Mouse (Mus musculus) embryo, embryonic 10.5 days (tissue): ENCODE data around the gene Sbno2.

ENCODE experiments used
- DNase-seq: peaks from one replicate; pipeline ENCODE4 v3.0.0-alpha.2; 2015; ENCODE audit warnings: low spot score

Gene Sbno2

GRCm38 (mm10) chr10:80036832-80037231, 68.5 kb downstream of the Sbno2 start:
- DNase-seq = no peak

- no peak for DNase-seq
Observed at GRCm38 (mm10) chr10:80035686-80036085, 69.7 kb downstream of the Sbno2 start.

DNA sequence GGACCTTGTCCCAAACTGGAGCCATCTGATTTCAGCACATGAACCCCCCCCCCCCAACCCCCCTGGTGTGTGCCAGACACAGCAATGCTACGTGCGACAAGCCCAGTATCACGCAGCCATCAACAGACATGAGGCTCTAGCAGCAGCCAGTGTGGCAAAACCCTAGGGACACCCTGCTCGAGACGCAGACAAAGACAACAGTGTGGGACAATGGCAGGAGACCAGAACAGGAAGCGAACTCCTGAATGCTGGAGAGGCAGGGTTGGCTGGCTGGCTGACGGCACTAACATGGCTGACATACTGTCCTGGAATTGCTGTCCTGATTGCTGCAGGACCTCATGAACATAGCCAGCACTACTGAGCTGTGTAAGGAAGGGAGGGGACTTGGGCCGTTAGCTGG, 70.2 kb downstream of the Sbno2 start:
- no peak for DNase-seq

- peak; percentile 61 for DNase-seq
Observed at GRCm38 (mm10) chr10:80033511-80034391, 71.6 kb downstream of the Sbno2 start.

DNA sequence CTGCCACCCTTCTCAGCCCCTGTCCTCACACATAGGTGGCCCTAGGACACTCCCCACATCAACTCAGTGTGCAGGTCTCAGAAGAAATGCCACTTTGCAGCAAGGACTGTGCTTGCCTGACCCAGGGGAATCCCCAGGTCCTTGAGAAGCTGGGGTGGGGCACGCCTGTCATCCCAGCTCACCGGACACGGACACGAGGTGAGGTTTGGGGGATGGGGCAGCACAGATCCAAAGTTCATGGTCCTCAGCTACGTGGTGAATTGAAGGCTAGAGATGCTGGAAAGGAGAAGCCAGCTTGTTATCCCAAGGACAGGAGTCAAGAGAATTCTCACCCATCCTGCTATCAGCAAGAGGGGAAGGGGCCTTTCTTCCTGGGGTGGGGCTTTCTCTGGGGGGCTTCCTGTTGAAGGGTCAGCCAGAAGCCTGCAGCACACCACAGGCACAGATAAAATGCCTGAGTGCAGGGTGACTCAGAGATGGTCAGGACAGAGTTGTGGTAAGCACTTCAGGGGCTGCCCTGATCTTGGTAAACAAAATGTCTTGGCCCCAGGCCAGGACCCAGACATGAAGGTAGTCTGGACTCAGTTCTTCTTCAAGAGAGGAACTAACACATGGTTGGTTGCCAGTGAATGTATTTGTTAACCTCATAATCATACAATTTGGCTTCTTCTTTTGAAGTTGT, 72.4 kb downstream of the Sbno2 start:
- DNase-seq = no peak

- DNase-seq = no peak
Observed at GRCm38 (mm10) chr10:80030736-80031135, 74.6 kb downstream of the Sbno2 start.

- no peak for DNase-seq
Observed at GRCm38 (mm10) chr10:80030191-80030590, 75.2 kb downstream of the Sbno2 start.

DNA sequence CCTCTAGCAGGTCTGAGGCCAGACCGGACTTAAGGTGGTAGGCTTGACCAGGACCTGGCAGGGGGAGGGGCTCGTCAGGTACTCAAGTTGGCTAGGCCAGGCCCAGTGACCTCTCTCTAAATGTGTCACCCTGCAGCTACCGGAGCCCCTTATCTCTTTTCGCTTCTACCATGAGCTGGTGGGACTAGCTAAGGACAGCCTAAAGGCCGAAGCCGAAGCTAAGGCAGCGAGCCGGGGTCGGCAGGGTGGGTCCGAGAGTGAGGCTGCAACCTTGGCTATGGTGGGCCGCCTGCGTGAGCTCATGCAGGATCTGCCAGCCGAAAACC, 76.9 kb downstream of the Sbno2 start:
- DNase-seq = no peak

- no peak for DNase-seq
Observed at GRCm38 (mm10) chr10:80027681-80028520, 77.5 kb downstream of the Sbno2 start.

GRCm38 (mm10) chr10:80025889-80026288, 79.5 kb downstream of the Sbno2 start:
- DNase-seq = peak; percentile 42

DNA sequence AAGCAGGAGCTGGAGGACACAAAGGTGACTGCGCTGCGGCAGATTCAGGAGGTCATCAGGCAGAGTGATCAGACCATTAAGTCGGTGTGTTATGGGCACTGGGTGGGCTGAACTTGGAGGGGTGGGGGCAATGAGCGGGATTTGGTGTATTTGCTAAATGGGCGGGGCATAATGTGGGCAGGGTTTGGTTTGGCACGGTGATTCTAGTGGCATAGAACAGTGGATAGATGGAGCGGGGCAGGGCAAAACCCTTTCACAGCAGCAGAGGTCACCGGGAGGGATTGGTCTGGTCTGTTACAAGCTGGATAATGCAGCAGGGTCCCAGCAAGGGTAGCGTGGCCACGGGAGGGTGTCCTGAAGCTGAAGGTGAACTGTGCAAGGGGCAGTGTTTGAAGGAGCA, 79.9 kb downstream of the Sbno2 start:
- DNase-seq = no peak

GRCm38 (mm10) chr10:80025044-80025347, 80.4 kb downstream of the Sbno2 start:
- DNase-seq = no peak

DNA sequence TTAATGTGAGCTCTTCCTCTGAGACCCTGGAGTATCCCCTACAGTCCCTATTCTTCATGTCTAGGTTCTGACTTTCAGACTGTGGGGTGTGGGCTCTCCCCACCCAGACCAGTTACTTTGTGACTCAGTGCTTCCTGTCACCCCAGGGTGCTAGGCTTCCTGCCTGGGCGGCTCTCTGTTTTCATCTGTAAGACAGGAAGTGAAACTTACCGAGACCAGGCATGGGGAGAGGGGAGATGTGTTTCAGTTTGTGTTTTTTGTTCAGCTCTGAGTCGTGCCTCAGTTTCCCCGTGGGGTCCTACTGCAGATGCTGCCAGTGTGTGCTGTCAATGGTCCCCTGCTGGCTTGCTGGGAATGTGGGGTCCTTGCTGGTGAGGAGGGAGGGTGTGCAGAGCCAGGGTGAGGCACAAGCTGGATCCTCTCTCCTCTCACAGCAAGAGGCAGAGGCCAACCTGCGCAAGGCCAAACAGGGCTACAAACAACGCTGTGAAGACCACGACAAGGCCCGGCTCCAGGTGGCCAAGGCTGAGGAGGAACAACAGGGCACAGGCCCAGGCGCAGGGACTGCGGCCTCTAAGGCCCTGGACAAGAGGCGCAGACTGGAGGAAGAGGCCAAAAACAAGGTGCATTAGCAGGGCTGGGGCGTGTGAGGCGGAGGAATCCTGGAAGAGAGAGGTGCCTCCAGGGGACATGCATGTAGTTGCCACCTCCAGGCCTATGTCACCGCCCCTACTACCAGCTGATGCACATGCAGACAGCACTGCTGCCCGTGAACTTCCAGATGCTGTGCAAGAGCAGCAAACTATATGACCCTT, 80.9 kb downstream of the Sbno2 start:
- DNase-seq = no peak

DNA sequence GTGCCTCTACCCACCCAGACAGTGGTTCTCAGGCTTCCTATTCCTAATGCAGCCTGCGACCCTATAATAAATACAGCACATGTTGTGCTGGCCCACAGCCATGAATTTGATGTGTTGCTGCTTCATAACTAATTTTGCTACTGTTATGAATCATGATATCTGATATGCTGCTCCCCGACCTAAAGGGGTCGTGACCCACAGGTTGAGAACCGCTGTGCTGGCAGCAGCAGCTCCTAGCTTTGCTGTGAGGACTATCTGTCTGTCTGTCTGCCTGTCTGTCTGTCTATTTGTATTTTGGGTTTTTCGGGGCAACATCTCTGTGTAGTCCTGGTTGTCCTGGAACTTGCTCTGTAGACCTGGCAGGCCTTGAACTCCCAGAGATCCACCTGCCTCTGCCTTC, 81.6 kb downstream of the Sbno2 start:
- no peak for DNase-seq

DNA sequence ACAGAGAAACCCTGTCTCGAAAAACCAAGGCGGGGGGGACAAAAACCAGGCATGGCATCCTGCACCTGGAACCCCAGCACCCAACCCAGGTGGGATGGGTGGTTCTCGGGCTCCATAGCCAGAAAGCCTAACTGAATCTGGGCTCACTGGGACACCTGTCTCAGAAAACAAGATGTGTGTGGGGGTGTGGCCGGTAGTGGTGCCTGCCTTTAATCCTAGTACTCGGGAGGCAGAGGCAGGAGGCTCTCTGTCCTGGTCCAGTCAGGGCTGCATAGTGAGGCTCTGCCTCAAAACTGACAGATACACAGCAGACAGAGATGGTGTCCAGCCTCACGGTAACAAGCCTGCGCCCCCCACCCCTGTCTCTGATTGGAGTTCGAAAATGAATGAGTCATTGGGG, 82.6 kb downstream of the Sbno2 start:
- DNase-seq = no peak

DNA sequence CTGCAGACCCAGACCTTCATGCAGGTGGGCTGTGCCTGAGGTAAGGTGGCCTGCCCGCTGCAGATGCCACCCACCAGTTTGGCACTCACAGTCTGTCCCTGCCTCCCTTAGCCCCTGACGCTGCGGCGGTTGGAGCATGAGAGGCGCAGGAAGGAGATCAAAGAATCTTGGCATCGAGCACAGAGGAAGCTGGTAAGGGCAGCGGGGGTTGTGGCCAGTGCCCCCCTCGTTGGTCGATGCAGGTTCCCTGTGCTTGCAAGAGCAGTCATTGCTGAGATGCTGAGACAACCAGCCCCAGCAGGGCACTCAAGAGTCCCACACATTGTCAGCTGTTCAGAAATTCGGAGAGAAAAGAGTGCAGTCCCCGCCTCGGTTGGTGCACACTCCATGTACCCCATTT, 83.2 kb downstream of the Sbno2 start:
- DNase-seq = no peak

DNA sequence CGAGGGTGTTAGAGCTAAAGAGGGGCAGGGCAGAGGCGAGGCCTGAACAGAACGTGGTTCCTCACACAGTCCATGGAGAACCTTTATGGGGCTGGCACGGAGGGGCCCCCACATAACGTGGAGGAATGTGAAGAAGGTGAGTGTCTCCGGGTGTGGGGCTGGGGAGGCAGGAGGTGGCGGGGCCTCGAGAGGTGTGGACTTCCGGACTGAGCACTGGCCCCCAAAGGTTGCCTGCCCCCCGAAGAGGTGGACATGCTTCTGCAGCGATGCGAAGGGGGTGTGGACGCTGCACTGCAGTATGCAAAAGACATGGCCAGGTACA, 84.1 kb downstream of the Sbno2 start:
- DNase-seq = no peak

GRCm38 (mm10) chr10:80020603-80021319, 84.6 kb downstream of the Sbno2 start:
- no peak for DNase-seq

GRCm38 (mm10) chr10:80020191-80020590, 85.2 kb downstream of the Sbno2 start:
- DNase-seq = no peak

- peak; percentile 76 for DNase-seq
Observed at GRCm38 (mm10) chr10:80019471-80020131, 85.8 kb downstream of the Sbno2 start.

DNA sequence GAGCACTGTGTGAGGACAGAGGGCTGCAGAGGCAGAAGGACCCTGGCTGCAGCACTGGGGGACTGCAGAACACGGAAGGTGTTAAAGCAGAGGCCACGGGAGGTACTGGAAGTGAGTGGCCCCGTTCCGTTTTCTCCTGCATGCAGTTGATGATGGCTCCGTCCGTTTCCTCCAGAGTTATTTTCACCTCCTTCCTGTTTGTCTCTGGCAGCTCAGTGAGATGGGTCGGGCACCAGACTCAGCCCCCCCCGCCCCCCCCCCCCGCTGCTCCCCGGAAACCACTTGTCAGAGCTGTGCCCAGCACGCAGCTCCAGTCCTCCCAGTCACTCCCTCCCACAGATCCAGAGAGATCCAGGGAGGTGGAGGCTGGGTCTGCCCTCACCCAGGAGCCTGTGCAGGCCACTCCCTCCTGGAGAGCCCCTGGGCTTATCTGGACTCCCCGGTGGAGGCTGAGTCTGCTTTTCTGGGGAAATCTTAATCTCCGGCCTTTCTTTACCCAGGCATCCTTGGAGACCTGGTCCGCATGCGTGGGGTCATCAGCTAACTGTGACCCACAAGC, 86.6 kb downstream of the Sbno2 start:
- DNase-seq = peak; percentile 46
